In genomic region chr7:60492028-60492995, GRCm38 (mm10) we compare ENCODE assay signal across 8 mouse cellular contexts.
DNase-seq lines count a peak whose midpoint lies in the region; ATAC-seq and TF ChIP-seq lines count a peak whose summit lies in the region.
"Not testable (repeated sequence)": the region's sequence is repeated elsewhere in the genome, so short reads cannot be mapped to it uniquely, and the experiment has no call there.

No protein-coding gene starts in this region.

- peak overlapping the region; percentile 38 for H3K4me3 ChIP-seq in forebrain, embryonic 16.5 days (replicated peaks; ENCODE audit: low read length)
- peak overlapping the region; percentile 28 for H3K4me3 ChIP-seq in limb, embryonic 14.5 days (replicated peaks; ENCODE audit: low read length)
- H3K4me3 ChIP-seq in midbrain, embryonic 13.5 days (replicated peaks) = peak overlapping the region; percentile 38
- H3K4me3 ChIP-seq in stomach, embryonic 14.5 days (ENCODE audit: low read depth, low read length) = peak overlapping the region; percentile 23

- H3K9me3 ChIP-seq in forebrain, embryonic 16.5 days (ENCODE audit: control insufficient read depth, low read length); limb, embryonic 14.5 days (ENCODE audit: control insufficient read depth, low read length); midbrain, embryonic 13.5 days; stomach, embryonic 14.5 days (ENCODE audit: control insufficient read depth, low read depth, low read length): not testable (repeated sequence)

- H3K4me1 ChIP-seq in forebrain, embryonic 16.5 days (replicated peaks; ENCODE audit: control insufficient read depth, insufficient read depth, low read length); limb, embryonic 14.5 days (ENCODE audit: control insufficient read depth, insufficient read depth, low read length); midbrain, embryonic 13.5 days (replicated peaks); stomach, embryonic 14.5 days (ENCODE audit: control insufficient read depth, insufficient read depth, low read length): not testable (repeated sequence)

- intact Hi-C loops in heart, postnatal 36 days (cut with DNase I) = not testable (repeated sequence)

- H3K27me3 ChIP-seq in forebrain, embryonic 16.5 days (replicated peaks; ENCODE audit: control insufficient read depth, insufficient read depth, low read length); limb, embryonic 14.5 days (ENCODE audit: control insufficient read depth, insufficient read depth, low read length); midbrain, embryonic 13.5 days; stomach, embryonic 14.5 days (ENCODE audit: control insufficient read depth, insufficient read depth, low read length): not testable (repeated sequence)

- TF ChIP-seq POLR2A in limb, embryonic 14.5 days (IDR thresholded peaks at IDR 0.05; ENCODE audit: borderline replicate concordance, extremely low read depth, insufficient read depth, insufficient read length) = not testable (repeated sequence)

- peak overlapping the region; percentile 34 for H3K4me2 ChIP-seq in forebrain, embryonic 16.5 days (ENCODE audit: low read length)
- peak overlapping the region; percentile 37 for H3K4me2 ChIP-seq in limb, embryonic 14.5 days (replicated peaks; ENCODE audit: low read depth, low read length, severe bottlenecking)
- peak overlapping the region; percentile 34 for H3K4me2 ChIP-seq in midbrain, embryonic 13.5 days (replicated peaks)
- not testable (repeated sequence) for H3K4me2 ChIP-seq in stomach, embryonic 14.5 days (replicated peaks; ENCODE audit: low read depth, low read length)

- peak; percentile 37 for DNase-seq in NIH3T3 (ENCODE audit: low read depth)
- peak; percentile 79 for DNase-seq in cerebellum, adult 9-11 months
- peak; percentile 4 to 17 for DNase-seq in heart, postnatal 36 days
- peak; percentile 16 to 66 for DNase-seq in kidney, postnatal 25 days
- not testable (repeated sequence) for DNase-seq in limb, embryonic 14.5 days (ENCODE audit: low spot score)

- not testable (repeated sequence) for H3K36me3 ChIP-seq in forebrain, embryonic 16.5 days (ENCODE audit: control insufficient read depth, insufficient read depth); limb, embryonic 14.5 days (ENCODE audit: control insufficient read depth, insufficient read depth, low read length); midbrain, embryonic 13.5 days; stomach, embryonic 14.5 days (ENCODE audit: control insufficient read depth, insufficient read depth, low read length)

- not testable (repeated sequence) for H3K27ac ChIP-seq in forebrain, embryonic 16.5 days (ENCODE audit: low read length); limb, embryonic 14.5 days (replicated peaks; ENCODE audit: low read depth, low read length); stomach, embryonic 14.5 days (ENCODE audit: low read length)
- H3K27ac ChIP-seq in midbrain, embryonic 13.5 days = peak overlapping the region; percentile 65

- WGBS in forebrain, embryonic 16.5 days = 16% methylated on average over 39 of the region's 39 CpGs
- WGBS in limb, embryonic 14.5 days = 13% methylated on average over 39 of the region's 39 CpGs
- 15% methylated on average over 39 of the region's 39 CpGs for WGBS in midbrain, embryonic 13.5 days
- WGBS in stomach, embryonic 14.5 days = 13% methylated on average over 39 of the region's 39 CpGs

- not testable (repeated sequence) for H3K9ac ChIP-seq in forebrain, embryonic 16.5 days (replicated peaks; ENCODE audit: low read depth, low read length); limb, embryonic 14.5 days (ENCODE audit: low read depth, low read length, severe bottlenecking); stomach, embryonic 14.5 days (replicated peaks; ENCODE audit: low read depth, low read length)
- 0 out of 2 replicates have a peak overlapping the region, but pooled peaks have one; percentile 42 for H3K9ac ChIP-seq in midbrain, embryonic 13.5 days (replicated peaks)

- peak; percentile 99 for ATAC-seq in forebrain, embryonic 16.5 days
- peak; percentile 79; the same call in 1 of the 2 replicates for ATAC-seq in limb, embryonic 14.5 days (ENCODE audit: low FRiP score, low read depth)
- ATAC-seq in midbrain, embryonic 13.5 days = peak; percentile 98
- ATAC-seq in stomach, embryonic 14.5 days (ENCODE audit: insufficient number of reproducible peaks, insufficient read depth, low FRiP score, low read depth) = peak; percentile 86; the same call in 1 of the 2 replicates
